Mouse (Mus musculus) MEL (cell line): ENCODE results near the gene Foxg1.

ENCODE experiments used
- CTCF ChIP-seq, 3 experiments: IDR thresholded peaks in 2 of 3; conservative IDR thresholded peaks in 1 of 3; 2 replicates each; pipeline ENCODE4 v1.5.1; 2011 to 2012; ENCODE audit warnings: low read length in 3 of 3, low read depth in 2 of 3, mild to moderate bottlenecking in 2 of 3, improper control_type of control experiment in 1 of 3, inconsistent platforms in 1 of 3, mixed read lengths in 1 of 3, moderate library complexity in 1 of 3; ENCODE audit not compliant: control insufficient read depth in 1 of 3, insufficient read depth in 1 of 3, poor library complexity in 1 of 3, severe bottlenecking in 1 of 3
- EP300 ChIP-seq, 2 experiments: IDR thresholded peaks; 2 replicates each; pipeline ENCODE4 v1.6.1; 2011; ENCODE audit warnings: improper control_type of control experiment in 2 of 2, low read length in 2 of 2, low read depth in 1 of 2, mild to moderate bottlenecking in 1 of 2
- ETS1 ChIP-seq: IDR thresholded peaks from 2 replicates; pipeline ENCODE4 v1.6.1; 2012; ENCODE audit warnings: low read depth, mild to moderate bottlenecking, inconsistent platforms, low read length, improper control_type of control experiment, moderate library complexity
- MAX ChIP-seq: IDR thresholded peaks from 2 replicates; pipeline ENCODE4 v1.6.1; 2011; ENCODE audit warnings: low read length, improper control_type of control experiment
- MYB ChIP-seq: IDR thresholded peaks from 2 replicates; pipeline ENCODE4 v1.6.1; 2011; ENCODE audit warnings: mild to moderate bottlenecking, low read depth, low read length, improper control_type of control experiment
- NRF1 ChIP-seq: IDR thresholded peaks from 2 replicates; pipeline ENCODE4 v1.6.1; 2014; ENCODE audit warnings: low read depth, mild to moderate bottlenecking, inconsistent platforms, low read length, improper control_type of control experiment, moderate library complexity; ENCODE audit not compliant: poor library complexity, insufficient read depth, severe bottlenecking
- POLR2A ChIP-seq, 2 experiments: IDR thresholded peaks; 2 replicates each; pipeline ENCODE4 v1.6.1; 2011 to 2012; ENCODE audit warnings: low read length in 2 of 2, mild to moderate bottlenecking in 2 of 2, control low read depth in 1 of 2, improper control_type of control experiment in 1 of 2, low read depth in 1 of 2, moderate library complexity in 1 of 2; ENCODE audit not compliant: control insufficient read depth in 1 of 2, insufficient read depth in 1 of 2, poor library complexity in 1 of 2
- RAD21 ChIP-seq: IDR thresholded peaks from 2 replicates; pipeline ENCODE4 v1.6.1; 2011; ENCODE audit warnings: mild to moderate bottlenecking, low read depth, low read length, improper control_type of control experiment
- TCF12 ChIP-seq: IDR thresholded peaks from 2 replicates; pipeline ENCODE4 v1.6.1; 2014; ENCODE audit warnings: low read depth, mild to moderate bottlenecking, inconsistent platforms, low read length, improper control_type of control experiment, moderate library complexity
- UBTF ChIP-seq: IDR thresholded peaks from 2 replicates; pipeline ENCODE4 v1.6.1; 2012; ENCODE audit warnings: low read depth, mild to moderate bottlenecking, inconsistent platforms, low read length, improper control_type of control experiment, moderate library complexity, borderline replicate concordance; ENCODE audit not compliant: insufficient read depth
- USF1 ChIP-seq: IDR thresholded peaks from 2 replicates; pipeline ENCODE4 v1.6.1; 2014; ENCODE audit warnings: low read depth, mild to moderate bottlenecking, inconsistent platforms, low read length, improper control_type of control experiment, moderate library complexity
- USF2 ChIP-seq, 2 experiments: IDR thresholded peaks; 2 replicates each; pipeline ENCODE4 v1.6.1; 2011 to 2012; ENCODE audit warnings: improper control_type of control experiment in 2 of 2, low read length in 2 of 2, borderline replicate concordance in 1 of 2, inconsistent platforms in 1 of 2, low read depth in 1 of 2, mild to moderate bottlenecking in 1 of 2; ENCODE audit not compliant: insufficient read depth in 1 of 2

DNA sequence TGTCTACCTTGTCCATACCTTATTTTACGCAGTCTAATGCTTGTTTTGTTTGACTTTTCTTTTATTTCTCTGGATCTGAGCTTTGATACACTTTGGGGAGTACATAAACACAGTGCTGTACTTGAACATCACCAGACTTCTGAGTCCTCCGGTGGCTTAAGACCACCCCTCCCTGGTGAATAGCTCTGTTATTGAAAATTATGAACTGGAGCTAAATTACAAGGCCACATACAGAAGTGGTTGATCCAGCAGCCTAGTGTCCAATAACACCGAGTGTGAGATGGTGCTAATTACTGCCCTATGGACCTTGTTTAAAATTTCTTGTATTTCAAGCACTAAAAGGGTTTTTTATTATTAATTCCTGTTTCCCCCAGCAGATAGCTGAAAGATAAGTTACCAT lies 35.5 kb downstream of the Foxg1 start:
- no peak for TF ChIP-seq MAX
- no peak for TF ChIP-seq RAD21
- no peak for TF ChIP-seq CTCF (IDR thresholded peaks at IDR 0.05 in 2 of 3, conservative IDR thresholded peaks at IDR 0.05 in 1 of 3; ENCODE audit: control insufficient read depth in 1 of 3, insufficient read depth in 1 of 3, low read depth in 2 of 3, low read length in 3 of 3, poor library complexity in 1 of 3, severe bottlenecking in 1 of 3)
- TF ChIP-seq POLR2A (IDR thresholded peaks at IDR 0.05; ENCODE audit: control insufficient read depth in 1 of 2, insufficient read depth in 1 of 2, low read depth in 1 of 2, low read length in 2 of 2, poor library complexity in 1 of 2), result no peak
- no peak for TF ChIP-seq EP300 (IDR thresholded peaks at IDR 0.05; ENCODE audit: low read depth in 1 of 2, low read length in 2 of 2)
- TF ChIP-seq TCF12, result no peak
- TF ChIP-seq NRF1, result no peak
- TF ChIP-seq UBTF, result no peak
- TF ChIP-seq ETS1, result no peak
- TF ChIP-seq MYB, result no peak
- TF ChIP-seq USF1, result no peak
- TF ChIP-seq USF2 (IDR thresholded peaks at IDR 0.05; ENCODE audit: borderline replicate concordance in 1 of 2, insufficient read depth in 1 of 2, low read depth in 1 of 2, low read length in 2 of 2), result no peak
